Mouse (Mus musculus) hindbrain, embryonic 11.5 days (tissue): Measurements from ENCODE around the gene Cnot1. TPM values are rescaled to one million over a fixed set of nuclear protein-coding genes. Genes with fewer than 3 reads are reported as not detected.

Experiments
- ATAC-seq: fragments of 200-750 bp; cut with Nextera tagmentation; 2 replicates; pipeline ENCODE4 v1.8.0; 2017; ENCODE audit warnings: mild to moderate bottlenecking, moderate TSS enrichment, moderate library complexity; ENCODE audit not compliant: low FRiP score
- DNase-seq: peaks from one replicate; pipeline ENCODE4 v3.0.0-alpha.2; 2015; ENCODE audit warnings: low spot score
- H3K27ac ChIP-seq: fragments of 300-500 bp; sonication (generic); 2 replicates; pipeline ENCODE4 v1.5.1; 2014; ENCODE audit warnings: mild to moderate bottlenecking, low read depth, low read length
- H3K27me3 ChIP-seq: fragments of 300-500 bp; sonication (generic); 2 replicates; pipeline ENCODE4 v1.6.1; 2014; ENCODE audit warnings: mild to moderate bottlenecking, low read length, moderate library complexity, mixed read lengths; ENCODE audit not compliant: control insufficient read depth, insufficient read depth
- H3K36me3 ChIP-seq: fragments of 300-500 bp; sonication (generic); 2 replicates; pipeline ENCODE4 v1.6.1; 2014; ENCODE audit warnings: mild to moderate bottlenecking, low read length, moderate library complexity, mixed read lengths; ENCODE audit not compliant: control insufficient read depth, insufficient read depth
- H3K4me1 ChIP-seq: fragments of 300-500 bp; sonication (generic); replicated peaks from 2 replicates; pipeline ENCODE4 v1.6.1; 2014; ENCODE audit warnings: low read length, mixed read lengths; ENCODE audit not compliant: control insufficient read depth, insufficient read depth
- H3K4me2 ChIP-seq: fragments of 300-500 bp; sonication (generic); replicated peaks from 2 replicates; pipeline ENCODE4 v1.6.1; 2014; ENCODE audit warnings: mild to moderate bottlenecking, low read depth, low read length
- H3K4me3 ChIP-seq: fragments of 300-500 bp; sonication (generic); 2 replicates; pipeline ENCODE4 v1.5.1; 2014; ENCODE audit warnings: low read depth, low read length
- H3K9ac ChIP-seq: fragments of 300-500 bp; sonication (generic); 2 replicates; pipeline ENCODE4 v1.6.1; 2014; ENCODE audit warnings: low read depth, low read length
- H3K9me3 ChIP-seq: fragments of 300-500 bp; sonication (generic); 2 replicates; pipeline ENCODE4 v1.6.1; 2016; ENCODE audit warnings: low read length; ENCODE audit not compliant: control insufficient read depth
- WGBS: fragments of 180-500 bp; shearing (Covaris S2); extraction: QIAGEN DNeasy Blood & Tissue Kit; methylation state at CpG from one replicate; pipeline ENCODE4 v1.1.7; 2014; 5-methylcytosine and 5-hydroxymethylcytosine counted together
- polyA plus RNA-seq: library from polyadenylated mRNA; unstranded; fragments of >200 nt; fragmentation: Nextera tagmentation; extraction: Ambion mirVana; gene quantifications from 2 replicates; pipeline ENCODE4 v1.2.1, GENCODE M21; 2014

The Cnot1 gene
- polyA plus RNA-seq, 1 experiment from 2014 or later: 88.2 TPM

DNA sequence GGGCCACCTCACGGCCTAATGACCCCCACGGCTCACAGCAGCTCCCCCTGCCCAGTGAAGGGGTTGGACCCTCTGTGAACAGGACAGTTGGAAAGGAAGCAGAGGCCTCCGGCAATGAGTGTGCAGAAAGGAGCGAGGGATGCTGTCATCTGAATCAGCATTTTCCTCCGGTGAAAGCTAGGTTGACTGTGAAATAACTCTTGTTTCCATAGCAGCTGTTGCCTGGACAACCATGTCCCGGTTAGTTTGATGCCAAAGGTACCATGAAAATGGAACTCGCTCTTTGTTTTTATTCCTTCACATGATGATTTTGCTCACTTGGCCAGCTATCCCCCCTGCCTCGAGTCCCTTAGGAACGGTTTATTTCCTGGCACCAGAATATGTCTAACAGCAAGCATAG lies 107.0 kb downstream of the Cnot1 start:
- peaks cover 4% of the 10 kb centered on the region for H3K27me3 ChIP-seq
- H3K36me3 ChIP-seq: no peaks in the 10 kb centered on the region
- H3K9ac ChIP-seq: no peak overlapping the region
- H3K9me3 ChIP-seq: no peaks in the 10 kb centered on the region
- H3K27ac ChIP-seq: no peak overlapping the region
- WGBS: 44% methylated on average over 9 of the region's 9 CpGs
- no peak overlapping the region for H3K4me2 ChIP-seq
- H3K4me3 ChIP-seq: no peak overlapping the region
- ATAC-seq: no peak
- H3K4me1 ChIP-seq: peaks cover 5% of the 10 kb centered on the region
- DNase-seq: peak; percentile 59

DNA sequence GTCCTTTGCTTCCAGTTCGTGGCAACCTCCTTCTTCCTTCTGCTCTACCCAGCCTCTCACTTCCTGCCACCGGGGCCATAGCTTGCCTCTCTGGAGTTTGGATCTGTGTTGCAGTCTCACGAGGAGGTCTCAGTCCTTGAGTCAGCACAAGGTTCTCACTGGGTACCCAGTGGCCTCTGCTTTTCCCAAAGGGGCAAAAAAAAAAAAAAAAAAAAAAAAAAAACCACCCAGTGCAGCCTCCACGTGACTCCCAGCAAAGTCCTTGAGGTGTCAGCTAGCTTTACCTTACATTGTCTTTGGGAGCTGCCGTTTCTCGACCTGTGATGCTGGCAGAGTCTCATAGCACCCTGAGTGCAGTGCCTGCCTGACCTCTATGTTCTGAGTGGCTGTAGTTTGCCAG lies 109.1 kb downstream of the Cnot1 start:
- Histone ChIP-seq H3K4me2 (no peak overlapping the region), H3K4me3 (no peak overlapping the region), H3K9ac (no peak overlapping the region), H3K27ac (no peak overlapping the region), H3K27me3 (peaks cover 4% of the 10 kb centered on the region), H3K4me1 (peaks cover 4% of the 10 kb centered on the region; the same call in 1 of the 2 replicates), H3K9me3 (no peaks in the 10 kb centered on the region), H3K36me3 (no peaks in the 10 kb centered on the region)
- DNase-seq (no peak), ATAC-seq (no peak)
- WGBS: 48% methylated on average over 6 of the region's 6 CpGs

DNA sequence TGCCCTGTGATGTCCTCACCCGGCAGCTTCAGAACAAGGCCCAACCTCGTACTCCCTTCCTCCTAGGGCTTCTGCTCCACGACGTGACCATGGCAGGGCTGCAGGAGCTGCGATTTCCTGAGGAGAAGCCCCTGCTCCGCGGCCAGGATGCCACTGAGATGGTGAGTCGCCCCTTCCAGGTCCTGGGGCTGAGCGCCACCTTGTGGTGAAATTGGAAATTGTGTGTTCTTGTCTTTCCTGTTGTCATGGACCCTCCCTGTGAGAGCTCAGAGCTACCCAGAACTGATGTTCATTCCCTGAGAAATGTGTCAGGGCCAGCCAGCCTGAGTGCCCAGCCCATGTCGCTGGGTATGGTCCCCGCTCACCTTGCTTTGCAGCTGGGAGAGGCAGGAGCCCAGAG lies 110.1 kb downstream of the Cnot1 start:
- no peak overlapping the region for H3K9ac ChIP-seq
- H3K9me3 ChIP-seq: no peaks in the 10 kb centered on the region
- peak; percentile 53 for ATAC-seq
- no peaks in the 10 kb centered on the region for H3K36me3 ChIP-seq
- no peak overlapping the region for H3K4me3 ChIP-seq
- H3K4me2 ChIP-seq: no peak overlapping the region
- WGBS: 0% methylated on average over 11 of the region's 11 CpGs
- DNase-seq: peak; percentile 97
- H3K4me1 ChIP-seq: peaks cover 4% of the 10 kb centered on the region; the same call in 1 of the 2 replicates
- H3K27me3 ChIP-seq: peaks cover 4% of the 10 kb centered on the region
- H3K27ac ChIP-seq: no peak overlapping the region

DNA sequence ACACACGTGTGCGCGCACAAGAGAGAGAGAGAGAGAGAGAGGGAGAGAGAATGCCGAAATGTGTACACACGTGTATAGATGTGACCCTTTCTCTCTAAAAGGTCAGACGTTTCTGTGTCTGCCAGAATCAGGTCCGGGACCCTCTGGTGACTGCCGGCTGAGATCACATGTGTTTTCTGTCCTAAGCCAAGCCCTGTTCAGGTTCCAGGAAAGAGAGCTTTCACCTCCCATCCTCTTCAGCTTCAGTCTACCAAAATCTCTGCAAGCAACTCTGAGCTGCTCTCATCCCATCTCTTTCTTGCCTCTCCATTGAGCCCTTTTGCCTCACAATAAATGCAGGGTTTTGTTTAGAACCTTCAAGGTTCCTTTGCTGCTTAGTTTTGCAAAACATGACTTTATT lies 110.6 kb downstream of the Cnot1 start:
- Histone ChIP-seq H3K4me2 (no peak overlapping the region), H3K9me3 (no peaks in the 10 kb centered on the region), H3K4me3 (no peak overlapping the region), H3K36me3 (no peaks in the 10 kb centered on the region), H3K9ac (no peak overlapping the region), H3K27me3 (peaks cover 4% of the 10 kb centered on the region), H3K27ac (no peak overlapping the region), H3K4me1 (peaks cover 4% of the 10 kb centered on the region; the same call in 1 of the 2 replicates)
- WGBS: 72% methylated on average over 6 of the region's 8 CpGs
- DNase-seq (no peak), ATAC-seq (no peak)

DNA sequence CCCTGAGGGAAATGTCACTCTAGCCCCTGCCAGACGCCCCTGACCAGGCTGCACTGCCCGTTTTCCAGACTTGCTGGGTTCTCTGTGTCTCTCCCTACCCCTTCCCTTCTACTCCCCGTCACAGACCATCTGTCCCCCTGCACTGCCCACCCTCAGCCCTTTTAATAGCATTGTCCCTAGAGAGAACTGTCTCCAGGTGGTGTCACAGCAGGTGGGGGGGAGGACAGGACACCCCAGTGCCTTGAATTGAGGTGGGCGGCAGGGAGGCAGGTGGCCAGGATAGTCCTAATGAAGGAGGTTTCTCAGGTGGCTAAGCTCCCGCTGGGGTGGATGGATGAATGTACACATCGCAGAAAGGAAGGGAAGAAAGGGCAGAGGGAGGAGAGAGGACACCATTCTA lies 112.6 kb downstream of the Cnot1 start:
- ATAC-seq: 0 out of 2 replicates have a peak, but pooled peaks have one; percentile 31
- H3K27me3 ChIP-seq: peaks cover 4% of the 10 kb centered on the region
- no peak for DNase-seq
- H3K27ac ChIP-seq: no peak overlapping the region
- no peak overlapping the region for H3K4me2 ChIP-seq
- H3K4me1 ChIP-seq: peaks cover 4% of the 10 kb centered on the region; the same call in 1 of the 2 replicates
- H3K9ac ChIP-seq: no peak overlapping the region
- no peaks in the 10 kb centered on the region for H3K36me3 ChIP-seq
- no peak overlapping the region for H3K4me3 ChIP-seq
- no peaks in the 10 kb centered on the region for H3K9me3 ChIP-seq
- WGBS: 11% methylated on average over 6 of the region's 6 CpGs

DNA sequence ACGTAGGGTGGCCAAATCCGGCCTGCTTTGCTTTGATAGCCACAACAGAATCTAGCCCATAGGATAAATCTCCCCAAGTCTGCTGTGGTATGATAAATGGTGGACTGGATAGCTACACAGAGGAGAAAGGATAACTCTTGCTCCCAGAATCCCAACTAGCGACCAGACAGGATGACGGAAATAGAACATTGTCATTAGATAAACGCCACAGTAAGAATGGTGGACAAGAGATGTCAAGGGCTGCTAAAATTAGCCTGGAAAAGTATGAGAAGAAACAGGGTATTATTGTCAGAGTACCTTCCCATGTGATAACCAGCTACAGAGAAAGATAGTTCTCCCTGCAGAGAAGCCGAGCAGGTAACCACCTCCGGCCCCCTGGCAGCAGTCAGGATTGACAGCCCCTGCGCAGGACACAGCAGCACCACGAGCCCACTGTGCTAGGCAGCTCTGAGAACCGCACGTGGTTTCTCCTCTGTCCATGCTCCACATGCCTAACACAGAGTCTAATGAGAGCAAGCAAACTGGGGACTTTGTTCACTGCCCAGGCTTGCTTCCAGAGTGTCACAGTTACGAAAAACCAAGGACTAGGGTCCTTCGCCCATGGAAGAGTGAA lies 116.2 kb downstream of the Cnot1 start:
- ATAC-seq: no peak
- no peak overlapping the region for H3K27ac ChIP-seq
- WGBS: 80% methylated on average over 13 of the region's 13 CpGs

DNA sequence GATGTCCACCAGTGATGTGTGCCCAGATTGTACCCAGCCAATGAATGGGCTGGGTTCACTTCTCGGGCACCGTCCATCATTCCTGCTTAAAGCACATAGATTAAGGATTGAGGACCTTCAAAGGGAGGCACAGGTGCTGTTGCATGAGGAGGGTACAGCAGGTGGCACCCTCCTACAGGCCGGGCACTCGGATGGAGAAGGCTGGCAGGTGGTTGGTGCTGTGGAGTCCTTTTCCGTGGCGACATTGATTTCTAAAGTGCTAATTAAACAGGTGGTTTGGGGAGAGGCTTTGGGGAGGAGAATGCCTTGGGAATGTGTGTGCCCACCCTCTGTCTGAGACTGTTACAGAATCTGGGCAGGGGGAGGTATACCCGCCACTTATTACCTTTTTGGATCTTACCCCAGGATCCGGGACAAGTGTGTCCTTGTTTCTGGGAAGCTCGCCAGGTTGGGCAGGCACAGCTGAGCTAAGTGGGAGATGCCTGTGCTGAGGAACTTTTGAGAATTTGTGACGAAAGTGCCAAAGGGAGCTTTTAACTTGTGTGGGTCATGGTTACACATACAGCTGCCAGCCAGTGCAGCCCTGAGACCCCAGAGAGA lies 119.1 kb downstream of the Cnot1 start:
- Histone ChIP-seq H3K27me3 (no peaks in the 10 kb centered on the region), H3K4me2 (no peak overlapping the region), H3K4me1 (no peaks in the 10 kb centered on the region), H3K9ac (no peak overlapping the region), H3K27ac (no peak overlapping the region), H3K36me3 (no peaks in the 10 kb centered on the region), H3K9me3 (no peaks in the 10 kb centered on the region), H3K4me3 (no peak overlapping the region)
- DNase-seq (no peak), ATAC-seq (no peak)
- WGBS: 84% methylated on average over 10 of the region's 10 CpGs

More for the DNA sequence above, 116.2 kb downstream of the Cnot1 start:
- Histone ChIP-seq H3K9ac (no peak overlapping the region), H3K27me3 (no peaks in the 10 kb centered on the region), H3K4me3 (no peak overlapping the region), H3K36me3 (no peaks in the 10 kb centered on the region), H3K9me3 (no peaks in the 10 kb centered on the region), H3K4me2 (no peak overlapping the region), H3K4me1 (peaks cover 4% of the 10 kb centered on the region; the same call in 1 of the 2 replicates)
- DNase-seq: no peak

DNA sequence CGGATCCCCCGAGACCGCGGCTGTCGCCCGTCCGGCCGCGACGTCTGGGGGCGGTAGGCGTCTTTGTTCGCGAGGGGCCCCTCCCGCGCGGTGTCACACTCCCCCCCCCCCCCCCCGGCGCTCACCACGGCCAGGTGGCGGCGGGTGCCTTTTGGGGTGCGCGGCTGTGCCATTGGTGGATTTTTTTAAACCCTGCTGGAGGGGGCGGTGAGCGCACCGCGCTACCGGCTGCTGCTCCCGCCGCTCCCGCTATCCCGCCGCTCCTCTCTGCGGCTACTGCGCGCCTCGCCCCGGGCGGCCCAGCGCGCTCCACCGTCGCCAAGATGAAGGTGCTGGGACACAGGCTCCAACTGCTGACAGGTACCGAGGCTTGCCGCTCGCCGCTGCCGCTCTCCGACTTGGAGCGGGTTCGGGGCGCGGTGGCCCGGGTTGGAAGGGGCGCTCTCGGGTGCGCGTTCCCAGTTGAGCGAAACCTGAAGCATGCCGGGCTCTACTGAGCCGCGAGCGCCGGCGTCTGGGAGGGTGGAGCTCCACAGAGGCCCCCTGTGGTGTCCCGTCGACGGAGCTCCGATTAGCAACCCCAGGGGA lies 129.1 kb downstream of the Cnot1 start:
- 1% methylated on average over 51 of the region's 70 CpGs for WGBS
- Histone ChIP-seq H3K4me1 (peaks cover 2% of the 10 kb centered on the region), H3K4me3 (peak overlapping the region; percentile 57), H3K9ac (peak overlapping the region; percentile 63), H3K27ac (0 out of 2 replicates have a peak overlapping the region, but pooled peaks have one; percentile 10), H3K4me2 (peak overlapping the region; percentile 98), H3K9me3 (no peaks in the 10 kb centered on the region), H3K36me3 (no peaks in the 10 kb centered on the region), H3K27me3 (peaks cover 42% of the 10 kb centered on the region)
- ATAC-seq (peak; percentile 60), DNase-seq (peak; percentile 56)
